Mouse (Mus musculus) liver, adult (tissue): Measurements from ENCODE around the gene B4galnt4.
A peak's percentile ranks its signal among the peaks of the same experiment; 100 is the strongest.

Source experiments
- GATA4 ChIP-seq: IDR thresholded peaks from 2 replicates; pipeline ENCODE4 v1.6.1; 2014; ENCODE audit warnings: mild to moderate bottlenecking, low read length; ENCODE audit not compliant: insufficient replicate concordance

The B4galnt4 gene

DNA sequence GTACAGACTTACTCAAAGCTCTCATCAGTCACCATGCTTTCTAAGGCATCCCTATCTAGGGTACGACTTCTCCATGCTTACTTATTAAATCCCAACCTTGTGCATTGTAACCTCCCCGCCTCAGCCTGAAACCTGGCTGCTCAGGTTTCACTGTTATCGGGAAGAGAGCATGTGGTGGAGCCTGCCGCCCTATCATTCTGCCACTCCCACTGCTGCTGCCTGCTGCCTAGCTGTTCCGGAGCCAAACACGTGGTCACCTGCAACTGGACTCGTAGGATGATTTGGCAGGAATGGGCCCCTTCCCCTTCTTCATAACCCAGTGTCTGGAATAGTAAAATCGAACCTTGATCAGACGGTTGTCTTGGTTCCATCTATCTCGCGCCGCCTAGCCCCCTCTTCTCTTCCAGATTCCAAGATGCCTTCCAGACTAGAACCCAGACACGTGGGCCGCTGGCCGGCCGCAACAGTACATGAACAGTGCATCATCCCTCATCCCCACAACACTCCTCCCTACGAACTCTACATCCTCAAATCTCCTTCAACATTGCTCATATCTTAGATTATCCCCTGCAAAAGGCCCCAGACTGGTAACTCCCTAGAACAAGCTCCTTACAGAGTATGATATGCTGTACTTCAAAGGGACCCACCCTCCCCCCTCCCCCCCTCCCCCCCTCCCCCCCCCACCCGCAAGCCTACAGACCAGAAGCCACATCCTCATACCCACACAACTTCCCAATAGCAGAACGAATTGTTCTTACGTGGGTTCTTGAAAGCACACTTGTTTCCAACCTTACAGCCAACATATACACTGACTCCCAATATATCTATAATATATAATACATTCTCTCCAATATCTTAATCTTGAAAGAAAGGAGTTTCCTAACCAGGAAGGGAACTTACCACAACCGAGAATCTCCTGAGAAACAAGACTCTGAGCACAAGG lies 22.5 kb upstream of the B4galnt4 start:
- no peak for TF ChIP-seq GATA4

DNA sequence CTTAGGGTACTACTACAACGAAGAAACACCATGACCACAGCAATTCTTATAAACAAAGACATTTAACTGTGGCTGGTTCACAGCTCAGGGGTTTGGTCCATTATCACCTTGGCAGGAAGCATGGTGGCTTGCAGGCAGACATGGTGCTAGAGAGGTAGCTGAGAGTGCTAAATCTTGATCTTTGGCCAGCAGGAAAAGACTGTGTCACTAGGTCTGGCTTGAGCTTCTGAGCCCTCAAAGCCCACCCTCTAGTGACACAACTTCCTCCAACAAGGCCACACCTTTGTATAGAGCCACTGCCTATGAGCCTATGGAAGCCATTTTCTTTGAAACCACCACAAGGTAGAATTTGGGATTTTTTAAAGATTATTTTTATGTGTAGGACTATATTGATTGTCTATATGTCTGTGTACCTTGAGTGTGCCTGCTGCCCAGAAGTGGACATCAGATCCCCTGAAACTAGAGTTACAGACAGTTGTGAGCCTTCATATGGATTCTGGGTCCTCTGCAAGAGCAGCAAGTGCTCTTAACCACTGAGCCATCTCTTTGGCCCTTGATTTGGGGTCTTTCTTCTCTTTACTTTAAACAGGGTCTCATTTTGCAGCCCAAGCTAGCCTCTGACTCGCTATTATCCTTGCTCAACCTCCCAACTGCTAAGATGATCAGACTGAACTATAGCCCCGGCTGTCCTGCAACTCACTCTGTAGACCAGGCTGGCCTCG lies 21.4 kb upstream of the B4galnt4 start:
- no peak for TF ChIP-seq GATA4

DNA sequence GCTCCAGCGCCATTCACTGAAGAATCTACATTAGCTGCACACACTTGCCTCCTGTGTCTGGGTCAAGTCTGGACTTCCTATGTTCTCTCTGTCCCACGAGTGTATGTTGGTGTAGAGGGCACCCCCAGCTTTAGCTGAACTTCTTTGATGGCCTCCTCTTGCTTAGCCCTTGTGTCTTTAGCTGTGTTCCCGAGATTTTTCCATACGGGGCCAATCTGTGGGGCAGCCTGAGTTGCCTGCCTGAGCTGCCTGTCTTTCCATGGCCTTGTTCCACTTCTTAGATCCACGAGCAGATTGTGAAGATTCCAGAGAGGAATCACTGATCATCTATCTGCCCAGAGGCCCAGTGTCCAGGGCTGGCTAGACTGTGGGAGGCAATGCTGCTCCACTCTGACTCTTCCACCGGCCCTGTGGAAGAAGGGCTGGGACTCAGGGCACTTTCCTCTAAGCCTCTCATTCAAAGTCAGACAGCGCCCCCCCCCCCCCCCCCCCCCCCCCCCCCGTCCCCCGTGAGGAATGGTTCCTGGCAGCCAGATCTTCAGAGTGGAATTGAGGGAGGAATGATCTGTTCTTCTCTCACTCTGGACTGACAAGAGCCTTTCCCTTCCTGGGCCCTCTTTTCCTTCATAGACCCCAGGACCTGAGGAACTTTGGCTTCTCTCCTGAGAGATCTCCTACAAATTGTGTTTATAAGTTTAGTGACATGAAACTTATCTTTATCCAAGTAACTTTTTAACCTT lies 19.9 kb upstream of the B4galnt4 start:
- TF ChIP-seq GATA4, result no peak

DNA sequence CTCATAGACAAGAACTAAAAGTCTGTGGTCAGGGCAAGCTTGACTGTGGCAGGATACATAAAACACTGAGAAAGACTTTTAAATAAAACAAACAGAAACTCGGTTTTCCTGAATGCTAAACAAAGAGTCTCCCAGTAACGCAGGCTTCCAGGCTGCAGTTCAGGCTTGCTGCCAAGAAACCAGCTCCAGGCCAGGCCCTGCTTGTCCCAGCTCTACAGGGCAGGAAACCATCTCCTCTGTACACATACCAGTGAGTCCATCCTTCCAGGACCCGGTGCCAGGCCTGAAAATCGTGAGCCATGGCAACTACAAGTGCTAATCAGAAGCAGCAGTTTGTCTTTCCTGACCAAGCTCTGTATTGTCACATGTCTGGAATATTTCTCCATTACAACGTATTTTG lies 19.2 kb upstream of the B4galnt4 start:
- no peak for TF ChIP-seq GATA4

DNA sequence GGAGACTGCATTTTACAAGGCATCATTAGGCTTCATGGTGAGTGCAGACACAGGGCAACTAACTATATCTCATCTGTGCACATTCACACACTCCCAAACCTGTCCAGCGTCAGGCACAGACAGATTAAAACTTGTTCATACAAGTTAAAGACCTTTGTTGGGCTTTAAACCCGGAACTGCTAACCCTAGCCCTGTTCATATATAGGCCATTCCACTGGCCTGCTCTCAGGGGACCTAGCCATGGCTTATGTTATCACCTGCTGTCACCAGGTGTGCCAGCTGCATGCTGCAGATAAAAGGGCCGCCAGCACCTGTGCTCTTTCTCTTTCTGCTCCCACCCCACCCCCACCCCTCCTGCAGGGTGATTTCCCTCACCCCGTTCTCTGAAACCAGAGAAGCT lies 18.4 kb upstream of the B4galnt4 start:
- TF ChIP-seq GATA4, result no peak

DNA sequence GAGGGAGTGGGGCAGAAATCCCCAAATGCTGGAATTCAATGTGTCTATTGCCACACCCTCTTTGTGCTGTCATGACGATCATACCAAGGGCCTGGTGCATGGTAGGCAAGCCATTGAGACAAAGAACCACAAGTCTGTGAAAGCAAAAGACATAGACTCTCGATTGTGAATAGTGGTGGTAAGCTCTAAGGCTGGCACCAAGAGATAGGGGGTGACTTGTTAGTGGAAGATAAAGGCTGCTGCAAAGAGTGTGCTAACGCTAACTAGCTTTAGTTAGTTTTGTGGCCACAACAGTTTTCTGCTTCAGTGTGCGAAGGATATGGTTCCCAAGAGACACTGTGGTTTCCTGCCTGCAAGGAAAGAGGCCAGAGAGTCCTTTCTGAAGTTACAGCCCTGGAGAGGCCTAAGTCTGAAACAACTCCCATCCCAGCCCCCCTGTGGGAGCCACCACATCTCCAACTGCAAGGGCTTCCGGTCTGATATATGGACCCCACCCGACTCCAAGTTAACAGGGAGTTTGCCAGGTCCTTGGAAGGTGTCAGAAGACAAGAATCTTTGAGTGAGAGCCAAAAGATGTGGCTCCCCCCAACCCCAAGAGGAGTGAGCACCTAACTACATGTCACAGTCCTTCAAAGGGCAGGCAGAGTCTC lies 13.8 kb upstream of the B4galnt4 start:
- no peak for TF ChIP-seq GATA4

DNA sequence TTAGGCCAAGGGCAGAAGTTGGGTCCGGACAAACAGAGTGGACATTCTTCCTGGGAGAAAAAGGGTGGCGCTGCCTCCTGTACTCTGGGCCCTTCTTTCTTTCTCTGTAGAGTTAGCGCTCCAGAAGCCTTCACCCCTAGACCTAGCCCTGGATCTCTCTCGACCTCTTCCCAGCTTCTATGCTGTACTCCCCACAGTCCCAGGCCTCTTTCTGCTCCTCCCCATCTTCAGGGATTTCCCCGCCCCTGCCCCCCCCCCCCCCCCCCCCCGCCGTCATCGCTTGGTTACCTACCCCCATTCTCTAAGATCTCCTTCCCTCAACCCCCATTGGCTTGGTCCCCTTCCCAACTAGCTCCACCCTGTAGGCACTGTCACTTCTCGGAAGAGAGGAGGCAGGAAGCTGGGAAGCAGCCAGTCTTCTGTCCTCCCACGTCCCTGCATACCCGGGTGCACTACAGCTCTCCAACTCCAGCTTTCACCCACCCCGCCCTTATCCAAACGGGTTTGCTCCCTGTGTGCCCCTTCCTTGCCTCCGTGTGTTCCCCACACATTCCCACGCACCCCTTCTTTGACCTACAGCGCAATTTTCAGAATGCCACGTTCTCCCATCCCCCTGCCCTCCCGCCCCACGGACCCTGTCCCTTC lies 13.2 kb upstream of the B4galnt4 start:
- TF ChIP-seq GATA4, result no peak; the same call in 1 of the 2 replicates

DNA sequence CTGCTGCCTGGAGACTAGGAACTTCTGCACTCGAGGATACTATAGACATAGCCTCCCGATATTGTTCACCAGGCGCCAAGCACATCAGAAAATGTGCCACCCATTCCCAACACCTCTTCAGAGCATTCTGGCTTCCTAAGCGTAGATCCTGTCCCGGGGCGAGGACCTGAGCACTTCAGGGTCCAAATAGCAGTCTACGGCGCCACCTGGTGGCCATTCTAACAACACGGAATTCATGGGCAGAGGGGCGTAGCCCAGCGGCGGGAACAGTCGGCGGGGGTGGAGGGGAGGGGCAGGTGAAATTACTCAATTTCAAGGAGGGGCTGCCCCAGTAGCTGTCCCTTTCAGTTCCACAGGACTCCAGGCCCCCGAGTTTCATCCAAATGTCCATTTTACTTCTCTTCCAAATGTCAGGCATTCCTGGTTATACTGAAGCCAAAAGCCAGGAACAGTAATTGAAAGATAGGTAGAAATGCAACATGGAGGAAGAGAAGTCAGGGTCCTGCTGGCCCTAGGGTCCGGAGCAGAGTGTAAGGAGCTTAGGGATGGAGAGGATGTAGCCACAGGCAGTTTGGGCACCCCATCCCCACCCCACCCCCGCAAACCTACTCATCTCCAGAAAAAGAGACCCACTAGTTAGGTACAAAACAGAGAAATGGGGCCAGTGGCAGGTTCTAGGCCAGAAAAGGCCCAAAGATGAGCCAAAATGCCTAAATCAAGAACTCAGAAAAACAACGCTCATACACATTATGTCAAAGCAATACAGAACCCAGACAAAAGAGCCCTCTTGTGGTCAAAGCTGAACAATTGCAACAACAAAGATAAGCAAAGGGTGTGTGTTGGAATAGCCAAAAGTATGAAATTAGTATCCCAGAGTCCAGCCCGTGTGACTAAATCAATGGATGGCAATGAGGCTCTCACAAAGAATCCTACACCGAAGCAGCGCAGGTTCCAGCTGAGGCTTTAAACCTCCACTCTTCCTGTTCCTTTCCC lies 12.4 kb upstream of the B4galnt4 start:
- TF ChIP-seq GATA4, result peak; percentile 61; the same call in 1 of the 2 replicates

DNA sequence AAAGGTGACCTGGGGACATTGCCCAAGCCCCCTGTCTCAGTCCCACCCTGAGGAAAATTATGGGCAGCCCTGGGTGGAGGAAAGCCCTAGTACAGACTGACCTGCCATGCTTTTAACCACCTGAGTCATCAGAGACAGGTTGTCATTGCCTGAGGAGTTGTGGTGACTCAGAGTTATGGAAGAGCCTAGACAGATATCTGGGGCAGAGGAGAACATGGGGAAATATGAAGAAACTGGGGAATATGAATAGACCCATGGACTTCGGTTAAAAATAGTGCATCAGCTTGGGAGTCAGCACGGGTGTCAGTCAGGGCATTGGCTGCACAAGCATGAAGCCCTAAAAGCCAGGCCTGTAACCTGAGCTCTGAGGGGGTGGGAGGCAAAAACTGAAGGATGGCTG lies 11.6 kb upstream of the B4galnt4 start:
- TF ChIP-seq GATA4, result no peak

DNA sequence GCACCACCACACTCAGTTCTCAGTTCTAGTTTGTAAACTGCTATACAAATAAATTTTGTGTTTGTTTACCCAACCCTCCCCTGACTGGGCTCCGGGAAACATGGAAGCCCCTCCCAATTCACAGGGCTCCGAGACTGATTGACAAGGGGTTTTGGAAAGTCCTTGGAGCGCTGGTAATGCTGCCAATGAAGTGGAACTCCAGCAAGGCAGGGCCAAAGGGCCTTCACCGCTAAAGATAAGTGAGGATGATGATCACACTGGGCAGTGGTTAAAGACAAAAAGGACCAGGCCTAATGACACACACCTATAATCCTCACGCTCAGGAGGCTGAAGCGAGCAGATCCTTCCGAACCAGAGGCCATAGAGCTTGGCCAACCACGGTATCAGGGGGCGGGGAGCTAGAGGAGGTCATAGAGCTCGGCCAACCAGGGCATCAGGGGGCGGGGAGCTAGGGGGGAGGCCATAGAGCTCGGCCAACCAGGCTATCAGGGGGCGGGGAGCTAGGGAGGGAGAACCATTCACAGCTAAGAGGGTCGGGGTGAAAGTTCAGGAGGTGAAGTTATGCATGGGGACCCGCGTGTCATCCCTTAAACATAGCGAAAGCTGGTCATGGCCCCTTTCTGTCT lies 9.7 kb upstream of the B4galnt4 start:
- TF ChIP-seq GATA4, result peak; percentile 15; the same call in 1 of the 2 replicates

DNA sequence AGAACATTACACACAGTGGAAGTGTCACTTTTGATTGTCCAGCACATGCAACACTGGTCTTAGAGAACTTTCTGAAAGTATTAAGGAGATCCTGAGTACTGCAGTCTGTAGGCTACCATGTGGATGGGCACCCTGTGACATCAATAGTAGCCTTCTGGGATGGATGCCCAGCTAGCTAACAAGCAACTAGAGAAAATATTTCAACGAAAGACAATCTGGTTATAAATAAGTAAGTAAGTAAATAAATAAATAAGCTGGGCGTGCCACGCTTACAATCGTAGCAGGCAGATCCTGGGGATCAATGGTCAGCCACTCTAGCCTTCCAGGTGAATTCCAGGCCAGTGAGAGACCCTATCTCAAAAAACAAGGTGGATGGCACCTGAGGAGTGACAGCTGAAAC lies 8.9 kb upstream of the B4galnt4 start:
- TF ChIP-seq GATA4, result no peak

DNA sequence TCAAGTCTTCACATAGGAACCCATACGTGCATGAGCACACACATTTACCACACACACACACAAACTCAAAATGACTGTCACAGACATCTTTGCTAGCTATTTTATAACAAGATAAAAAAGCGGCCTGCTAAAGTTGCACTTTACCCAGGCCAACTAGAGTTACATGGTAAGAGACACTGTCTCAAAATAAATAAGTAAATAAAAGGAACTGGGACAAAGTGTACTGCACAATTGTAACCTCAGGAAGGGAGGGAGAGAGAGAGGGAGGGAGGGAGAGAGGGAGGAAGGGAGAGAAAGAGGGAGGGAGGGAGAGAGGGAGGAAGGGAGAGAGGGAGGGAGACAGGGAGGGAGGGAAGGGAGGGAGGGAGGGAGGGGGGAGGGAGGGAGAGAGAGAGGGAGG lies 8.5 kb upstream of the B4galnt4 start:
- TF ChIP-seq GATA4, result no peak

DNA sequence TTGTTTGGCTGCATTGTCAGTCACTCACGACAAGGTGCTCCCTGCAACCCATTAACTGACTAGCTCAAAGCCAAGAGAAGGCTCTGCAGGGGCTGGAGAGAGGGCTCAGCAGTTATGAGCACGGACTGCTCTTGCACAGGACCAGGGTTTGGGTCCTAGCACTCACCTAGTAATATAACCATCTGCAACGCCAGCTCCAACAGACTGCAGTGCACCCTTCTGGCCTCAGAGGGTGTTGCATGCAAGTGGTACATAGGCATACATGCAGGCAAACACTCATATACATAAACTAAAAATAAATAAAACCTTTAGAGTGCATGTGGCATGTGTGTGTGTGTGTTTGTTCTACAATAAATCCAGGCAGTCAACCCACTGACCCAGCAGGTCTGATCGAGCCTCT lies 5.1 kb upstream of the B4galnt4 start:
- TF ChIP-seq GATA4, result no peak
